Mouse (Mus musculus): Measurements from ENCODE around the gene Wdr70. TPM values are rescaled to one million over a fixed set of nuclear protein-coding genes. Genes with fewer than 3 reads are reported as not detected.

Gene Wdr70
- polyA plus RNA-seq, 1 experiment from 2014 or later, result 82.7 TPM

DNA sequence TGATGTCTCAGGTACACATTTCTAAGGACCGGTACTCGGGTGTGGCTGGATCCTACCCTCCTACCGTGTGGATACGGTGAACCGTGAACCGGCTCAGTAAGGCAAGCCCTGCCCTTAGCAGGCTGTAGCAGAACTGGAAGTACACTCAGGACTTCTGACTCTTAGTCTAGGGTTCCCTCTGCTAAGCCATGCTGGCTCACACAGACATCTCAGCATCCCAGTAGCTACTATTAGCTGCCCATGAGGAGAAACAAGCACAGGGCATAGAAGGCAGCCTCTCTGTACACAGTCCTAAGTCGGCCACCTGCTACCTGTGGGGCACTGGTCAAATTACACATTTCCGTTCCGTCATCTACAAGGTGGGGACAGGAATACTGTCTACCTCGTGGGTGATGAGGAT, 220.1 kb downstream of the Wdr70 start:
- WGBS, result 83% methylated on average over 10 of the region's 10 CpGs
- H3K9ac ChIP-seq (ENCODE audit: low read depth, low read length), result no peak overlapping the region
- no peaks in the 10 kb centered on the region for H3K4me1 ChIP-seq (replicated peaks; ENCODE audit: control insufficient read depth, insufficient read depth, low read length)
- no peak overlapping the region for H3K4me3 ChIP-seq (ENCODE audit: low read depth, low read length)
- no peaks in the 10 kb centered on the region for H3K27me3 ChIP-seq (ENCODE audit: control insufficient read depth, insufficient read depth, low read length)
- DNase-seq (ENCODE audit: low spot score), result no peak
- H3K9me3 ChIP-seq (ENCODE audit: control insufficient read depth, low read length), result no peaks in the 10 kb centered on the region
- H3K4me2 ChIP-seq (replicated peaks; ENCODE audit: low read depth, low read length), result no peak overlapping the region
- ATAC-seq (ENCODE audit: low FRiP score), result 0 out of 2 replicates have a peak, but pooled peaks have one; percentile 28
- H3K36me3 ChIP-seq (ENCODE audit: control insufficient read depth, insufficient read depth, low read length), result no peaks in the 10 kb centered on the region
- no peak overlapping the region for H3K27ac ChIP-seq (ENCODE audit: low read depth, low read length)

DNA sequence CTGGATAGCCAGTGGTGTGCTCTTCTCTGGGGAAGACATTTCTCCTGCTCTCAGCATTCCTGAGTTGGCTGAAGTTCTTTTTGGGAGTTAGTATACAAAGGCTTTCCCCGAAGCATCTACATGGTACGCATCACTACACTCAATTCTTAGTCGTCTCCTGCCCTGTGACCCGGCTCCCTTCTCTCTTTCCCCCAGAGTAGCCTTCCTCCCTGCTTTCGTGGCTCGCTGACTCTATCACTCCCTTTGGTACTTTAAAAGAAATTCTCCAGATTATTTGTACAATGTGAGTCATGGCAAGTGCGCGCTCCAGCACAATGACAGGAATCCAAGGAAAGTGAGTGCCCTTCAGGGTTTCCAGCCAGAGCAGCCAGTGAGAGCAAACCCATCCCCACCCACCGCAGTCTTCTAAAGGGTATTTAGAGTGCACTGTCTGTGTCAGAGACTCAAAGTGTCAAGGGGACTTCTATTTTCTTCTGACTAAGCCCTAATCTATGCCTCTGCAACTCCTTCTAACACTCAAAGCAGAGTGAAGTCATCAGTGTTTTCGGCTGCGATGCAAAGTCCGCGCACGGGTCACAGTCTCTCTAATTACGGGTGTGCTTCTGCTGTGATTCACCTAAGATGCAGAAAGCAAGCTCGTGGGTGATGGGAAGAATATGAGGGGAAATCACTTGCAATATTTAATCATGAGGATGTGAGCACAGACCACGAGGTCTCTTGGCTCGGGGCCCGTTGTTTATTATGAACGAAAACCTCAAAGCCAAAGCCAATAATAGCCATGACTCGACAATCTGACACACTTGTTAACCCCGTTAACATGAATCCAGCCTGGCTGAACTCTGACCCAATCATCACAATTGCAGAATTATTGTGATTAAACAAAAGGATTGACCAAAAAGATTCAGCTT, 221.2 kb downstream of the Wdr70 start:
- DNase-seq (ENCODE audit: low spot score) (peak; percentile 34), ATAC-seq (ENCODE audit: low FRiP score) (peak; percentile 63)
- no peaks in the 10 kb centered on the region for H3K9me3 ChIP-seq (ENCODE audit: control insufficient read depth, low read length)

DNA sequence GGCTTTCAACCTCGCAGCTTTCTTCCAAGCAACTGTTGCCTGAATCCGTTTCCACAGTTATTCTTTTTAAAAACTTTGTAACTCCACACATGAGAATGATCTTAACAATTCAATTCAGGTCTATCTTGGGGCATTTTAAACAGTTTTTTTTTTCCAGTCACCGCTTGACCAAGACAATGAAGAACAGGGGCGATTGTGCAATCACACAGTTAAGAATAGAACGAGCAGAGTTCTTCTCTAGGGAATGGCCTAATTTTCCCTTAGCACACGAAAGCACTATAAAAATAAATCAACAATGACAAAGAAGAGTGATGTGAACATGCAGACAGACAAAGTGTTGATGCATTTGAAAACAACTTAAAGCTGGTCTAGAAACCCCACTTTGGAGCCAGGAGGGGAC, 223.1 kb downstream of the Wdr70 start:
- Histone ChIP-seq H3K4me1 (replicated peaks; ENCODE audit: control insufficient read depth, insufficient read depth, low read length) (no peaks in the 10 kb centered on the region), H3K27me3 (ENCODE audit: control insufficient read depth, insufficient read depth, low read length) (no peaks in the 10 kb centered on the region), H3K36me3 (ENCODE audit: control insufficient read depth, insufficient read depth, low read length) (no peaks in the 10 kb centered on the region), H3K4me2 (replicated peaks; ENCODE audit: low read depth, low read length) (no peak overlapping the region), H3K9ac (ENCODE audit: low read depth, low read length) (no peak overlapping the region), H3K27ac (ENCODE audit: low read depth, low read length) (no peak overlapping the region), H3K9me3 (ENCODE audit: control insufficient read depth, low read length) (no peaks in the 10 kb centered on the region), H3K4me3 (ENCODE audit: low read depth, low read length) (no peak overlapping the region)
- ATAC-seq (ENCODE audit: low FRiP score), result no peak
- 76% methylated on average over 6 of the region's 6 CpGs for WGBS
- DNase-seq (ENCODE audit: low spot score), result no peak

More for the DNA sequence above, 221.2 kb downstream of the Wdr70 start:
- Histone ChIP-seq H3K9ac (ENCODE audit: low read depth, low read length) (no peak overlapping the region), H3K4me3 (ENCODE audit: low read depth, low read length) (no peak overlapping the region), H3K27me3 (ENCODE audit: control insufficient read depth, insufficient read depth, low read length) (no peaks in the 10 kb centered on the region), H3K27ac (ENCODE audit: low read depth, low read length) (no peak overlapping the region), H3K4me2 (replicated peaks; ENCODE audit: low read depth, low read length) (no peak overlapping the region), H3K4me1 (replicated peaks; ENCODE audit: control insufficient read depth, insufficient read depth, low read length) (no peaks in the 10 kb centered on the region), H3K36me3 (ENCODE audit: control insufficient read depth, insufficient read depth, low read length) (no peaks in the 10 kb centered on the region)
- WGBS, result 42% methylated on average over 22 of the region's 22 CpGs

DNA sequence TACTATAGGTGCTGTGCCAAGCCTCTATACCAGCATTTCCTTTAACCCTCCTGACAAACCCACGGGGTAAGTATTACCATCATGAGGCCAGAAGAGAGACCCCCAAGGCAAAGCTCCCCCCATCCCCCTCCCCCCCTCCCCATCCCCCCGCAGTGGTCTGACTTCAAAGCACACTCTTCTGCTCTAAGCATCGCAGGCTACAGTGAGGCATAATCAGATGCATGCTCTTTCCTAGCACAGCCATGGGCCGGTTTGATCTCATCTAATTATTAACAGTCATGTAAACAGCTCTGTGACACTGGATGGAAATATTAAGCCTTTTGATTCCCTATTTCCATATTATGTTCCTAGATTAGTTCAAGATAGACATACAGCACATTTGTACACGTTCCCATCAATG, 226.5 kb downstream of the Wdr70 start:
- ATAC-seq (ENCODE audit: low FRiP score) (no peak), DNase-seq (ENCODE audit: low spot score) (no peak)
- H3K4me2 ChIP-seq (replicated peaks; ENCODE audit: low read depth, low read length), result no peak overlapping the region
- no peaks in the 10 kb centered on the region for H3K27me3 ChIP-seq (ENCODE audit: control insufficient read depth, insufficient read depth, low read length)
- H3K9ac ChIP-seq (ENCODE audit: low read depth, low read length), result no peak overlapping the region
- no peaks in the 10 kb centered on the region for H3K36me3 ChIP-seq (ENCODE audit: control insufficient read depth, insufficient read depth, low read length)
- H3K4me3 ChIP-seq (ENCODE audit: low read depth, low read length), result no peak overlapping the region
- H3K4me1 ChIP-seq (replicated peaks; ENCODE audit: control insufficient read depth, insufficient read depth, low read length), result no peaks in the 10 kb centered on the region
- no peaks in the 10 kb centered on the region for H3K9me3 ChIP-seq (ENCODE audit: control insufficient read depth, low read length)
- H3K27ac ChIP-seq (ENCODE audit: low read depth, low read length), result no peak overlapping the region
- 74% methylated on average over 5 of the region's 5 CpGs for WGBS

DNA sequence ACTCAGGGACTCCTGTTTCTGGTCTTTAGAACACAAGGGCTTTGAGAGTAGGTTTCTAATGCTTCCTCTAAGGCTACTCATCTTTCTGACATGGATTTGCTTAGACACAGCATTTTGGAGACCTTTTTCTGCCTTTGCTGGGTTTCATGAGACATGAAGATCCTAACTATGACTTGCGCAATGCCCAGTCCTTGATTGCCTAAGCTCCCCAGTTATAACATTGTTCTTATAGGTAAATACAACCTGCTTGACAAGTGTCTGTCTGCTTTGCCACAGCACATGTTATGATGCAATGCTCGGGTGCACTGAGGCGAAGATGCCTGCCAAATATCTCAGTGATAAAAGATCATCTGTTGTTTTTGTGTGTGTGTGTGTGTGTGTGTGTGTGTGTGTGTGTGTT, 233.7 kb downstream of the Wdr70 start:
- H3K4me1 ChIP-seq (replicated peaks; ENCODE audit: control insufficient read depth, insufficient read depth, low read length), result no peaks in the 10 kb centered on the region
- ATAC-seq (ENCODE audit: low FRiP score) (no peak), DNase-seq (ENCODE audit: low spot score) (no peak)
- WGBS, result 96% methylated on average over 3 of the region's 3 CpGs
- no peak overlapping the region for H3K4me3 ChIP-seq (ENCODE audit: low read depth, low read length)
- no peak overlapping the region for H3K9ac ChIP-seq (ENCODE audit: low read depth, low read length)
- no peak overlapping the region for H3K4me2 ChIP-seq (replicated peaks; ENCODE audit: low read depth, low read length)
- H3K36me3 ChIP-seq (ENCODE audit: control insufficient read depth, insufficient read depth, low read length), result no peaks in the 10 kb centered on the region
- H3K9me3 ChIP-seq (ENCODE audit: control insufficient read depth, low read length), result no peaks in the 10 kb centered on the region
- H3K27ac ChIP-seq (ENCODE audit: low read depth, low read length), result no peak overlapping the region
- no peaks in the 10 kb centered on the region for H3K27me3 ChIP-seq (ENCODE audit: control insufficient read depth, insufficient read depth, low read length)

DNA sequence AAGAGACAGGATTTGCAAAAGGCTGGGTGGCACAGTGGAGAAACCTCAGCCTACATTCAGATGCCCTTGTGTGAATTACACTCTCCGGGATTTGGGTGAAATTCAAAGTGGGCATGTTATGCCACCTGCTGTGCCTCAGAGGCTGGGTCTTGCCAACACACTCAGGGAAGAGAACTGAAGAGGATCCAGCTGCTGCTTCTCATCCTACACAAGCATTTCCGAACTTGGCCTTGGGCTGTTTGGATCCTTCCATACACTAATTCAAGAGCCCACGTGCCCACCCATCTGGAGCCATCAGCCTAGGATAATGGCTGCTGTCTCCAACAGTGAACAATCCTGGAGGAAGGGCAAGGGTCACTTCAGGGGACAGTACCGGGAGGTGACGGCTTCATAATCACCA, 235.7 kb downstream of the Wdr70 start:
- Histone ChIP-seq H3K27ac (ENCODE audit: low read depth, low read length) (no peak overlapping the region), H3K36me3 (ENCODE audit: control insufficient read depth, insufficient read depth, low read length) (no peaks in the 10 kb centered on the region), H3K4me1 (replicated peaks; ENCODE audit: control insufficient read depth, insufficient read depth, low read length) (no peaks in the 10 kb centered on the region), H3K4me3 (ENCODE audit: low read depth, low read length) (no peak overlapping the region), H3K9me3 (ENCODE audit: control insufficient read depth, low read length) (no peaks in the 10 kb centered on the region), H3K9ac (ENCODE audit: low read depth, low read length) (no peak overlapping the region), H3K27me3 (ENCODE audit: control insufficient read depth, insufficient read depth, low read length) (no peaks in the 10 kb centered on the region), H3K4me2 (replicated peaks; ENCODE audit: low read depth, low read length) (no peak overlapping the region)
- DNase-seq (ENCODE audit: low spot score), result no peak
- ATAC-seq (ENCODE audit: low FRiP score), result no peak
- 57% methylated on average over 5 of the region's 5 CpGs for WGBS

DNA sequence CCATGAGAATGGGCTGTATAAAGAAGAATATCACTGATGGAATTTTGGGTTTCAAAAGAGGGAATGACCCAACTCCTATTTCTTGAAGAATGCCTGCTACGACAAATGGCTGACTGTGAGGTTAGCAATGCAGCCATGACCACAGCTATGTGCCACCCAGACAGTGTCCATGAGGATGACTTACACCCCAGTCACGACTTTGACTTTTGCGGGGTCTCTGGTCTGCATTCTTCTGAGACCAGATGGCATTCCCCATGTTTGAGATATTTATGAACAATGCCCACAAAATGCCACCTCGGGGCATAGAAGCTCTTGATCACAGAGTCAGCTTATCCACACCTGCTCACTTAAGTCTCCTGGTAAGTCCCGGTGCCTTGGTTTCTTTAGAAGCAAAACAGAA, 236.1 kb downstream of the Wdr70 start:
- Histone ChIP-seq H3K4me3 (ENCODE audit: low read depth, low read length) (no peak overlapping the region), H3K4me2 (replicated peaks; ENCODE audit: low read depth, low read length) (no peak overlapping the region), H3K9ac (ENCODE audit: low read depth, low read length) (no peak overlapping the region), H3K9me3 (ENCODE audit: control insufficient read depth, low read length) (no peaks in the 10 kb centered on the region), H3K27me3 (ENCODE audit: control insufficient read depth, insufficient read depth, low read length) (no peaks in the 10 kb centered on the region), H3K27ac (ENCODE audit: low read depth, low read length) (no peak overlapping the region), H3K36me3 (ENCODE audit: control insufficient read depth, insufficient read depth, low read length) (no peaks in the 10 kb centered on the region), H3K4me1 (replicated peaks; ENCODE audit: control insufficient read depth, insufficient read depth, low read length) (no peaks in the 10 kb centered on the region)
- no peak for ATAC-seq (ENCODE audit: low FRiP score)
- WGBS, result 92% methylated on average over 5 of the region's 5 CpGs
- no peak for DNase-seq (ENCODE audit: low spot score)

DNA sequence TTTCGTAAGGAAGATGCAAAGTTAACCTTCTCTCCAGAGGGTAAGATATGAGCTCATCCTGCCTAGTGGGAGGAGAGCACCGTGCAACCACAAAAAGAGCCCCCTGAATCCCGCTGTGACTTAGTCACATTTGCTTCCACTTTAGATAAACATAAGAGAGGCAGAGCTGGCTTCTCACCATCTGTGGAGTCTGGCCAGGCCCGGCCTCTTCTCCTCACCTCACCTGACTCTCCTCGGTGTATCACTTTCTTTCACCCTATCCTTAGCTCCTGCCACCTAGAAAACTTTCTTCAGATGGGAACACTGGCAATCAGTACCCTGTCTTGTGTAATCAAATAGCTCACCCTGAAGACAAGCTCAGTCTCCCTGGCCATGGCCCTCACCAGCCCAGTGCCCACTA, 240.2 kb downstream of the Wdr70 start:
- no peak overlapping the region for H3K4me2 ChIP-seq (replicated peaks; ENCODE audit: low read depth, low read length)
- no peaks in the 10 kb centered on the region for H3K36me3 ChIP-seq (ENCODE audit: control insufficient read depth, insufficient read depth, low read length)
- DNase-seq (ENCODE audit: low spot score), result no peak
- no peak for ATAC-seq (ENCODE audit: low FRiP score)
- WGBS, result 79% methylated on average over 5 of the region's 5 CpGs
- no peaks in the 10 kb centered on the region for H3K4me1 ChIP-seq (replicated peaks; ENCODE audit: control insufficient read depth, insufficient read depth, low read length)
- no peaks in the 10 kb centered on the region for H3K27me3 ChIP-seq (ENCODE audit: control insufficient read depth, insufficient read depth, low read length)
- no peak overlapping the region for H3K27ac ChIP-seq (ENCODE audit: low read depth, low read length)
- no peaks in the 10 kb centered on the region for H3K9me3 ChIP-seq (ENCODE audit: control insufficient read depth, low read length)
- no peak overlapping the region for H3K4me3 ChIP-seq (ENCODE audit: low read depth, low read length)
- H3K9ac ChIP-seq (ENCODE audit: low read depth, low read length), result no peak overlapping the region

DNA sequence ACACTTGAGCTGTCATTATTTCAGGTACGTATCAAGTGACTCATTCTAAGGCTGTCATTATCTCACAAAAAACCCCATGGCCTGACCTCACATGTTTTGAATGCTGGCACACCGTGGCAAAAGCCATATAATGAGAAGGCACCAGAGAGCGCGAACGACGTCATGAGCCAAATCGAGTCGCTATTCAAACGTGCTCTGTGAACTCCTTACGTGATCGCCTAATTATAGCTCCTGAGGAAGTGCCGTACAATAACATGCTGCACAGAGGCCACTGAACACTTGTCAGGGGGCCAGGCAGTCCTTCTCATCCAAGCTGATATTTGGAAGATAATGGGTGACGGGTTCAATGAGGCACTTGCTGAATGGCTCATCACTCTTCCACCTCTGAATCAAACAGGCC, 241.6 kb downstream of the Wdr70 start:
- ATAC-seq (ENCODE audit: low FRiP score) (no peak), DNase-seq (ENCODE audit: low spot score) (no peak)
- Histone ChIP-seq H3K9me3 (ENCODE audit: control insufficient read depth, low read length) (no peaks in the 10 kb centered on the region), H3K4me1 (replicated peaks; ENCODE audit: control insufficient read depth, insufficient read depth, low read length) (no peaks in the 10 kb centered on the region), H3K4me3 (ENCODE audit: low read depth, low read length) (no peak overlapping the region), H3K27me3 (ENCODE audit: control insufficient read depth, insufficient read depth, low read length) (no peaks in the 10 kb centered on the region), H3K4me2 (replicated peaks; ENCODE audit: low read depth, low read length) (no peak overlapping the region), H3K9ac (ENCODE audit: low read depth, low read length) (no peak overlapping the region), H3K36me3 (ENCODE audit: control insufficient read depth, insufficient read depth, low read length) (no peaks in the 10 kb centered on the region), H3K27ac (ENCODE audit: low read depth, low read length) (no peak overlapping the region)
- WGBS, result 84% methylated on average over 13 of the region's 13 CpGs
